Mouse (Mus musculus): ENCODE data around the gene Spsb4.

DNA sequence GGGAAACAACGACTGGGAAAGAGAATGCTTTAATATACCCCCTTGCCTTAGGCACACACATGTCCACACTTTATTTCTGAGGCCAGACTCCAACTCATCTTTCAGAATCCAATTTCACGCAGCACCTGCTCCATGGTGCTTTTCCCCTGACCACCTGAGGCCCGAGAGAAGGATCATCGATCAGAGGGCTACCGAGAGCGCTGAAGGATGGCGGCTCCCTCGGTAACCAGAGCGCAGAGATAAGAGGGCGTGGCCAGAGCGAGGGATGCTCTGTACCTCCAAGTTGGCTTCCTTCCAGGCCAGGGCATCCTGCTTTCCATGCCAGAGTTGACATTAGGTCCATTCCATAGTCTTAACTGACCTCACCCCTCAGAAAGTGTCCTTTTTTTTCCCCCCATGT lies 588 bp upstream of the Spsb4 start:
- TF ChIP-seq CTCF (conservative IDR thresholded peaks at IDR 0.05; ENCODE audit: low read length): no peak
- no peak for TF ChIP-seq NANOG (IDR thresholded peaks at IDR 0.05; ENCODE audit: borderline replicate concordance, low read length)
- TF ChIP-seq POU5F1 (IDR thresholded peaks at IDR 0.05; ENCODE audit: borderline replicate concordance, low read length): no peak

Measured in E14TG2a.4 (cell line).